Mouse (Mus musculus) urinary bladder, adult 18-20 months (tissue): ENCODE data around the gene Gm5767.

Source experiments
- DNase-seq, 2 experiments: peaks; one replicate each; pipeline ENCODE4 v3.0.0; 2022; ENCODE audit warnings: low spot score in 2 of 2, mixed read lengths in 2 of 2

Gm5767 gene

DNA sequence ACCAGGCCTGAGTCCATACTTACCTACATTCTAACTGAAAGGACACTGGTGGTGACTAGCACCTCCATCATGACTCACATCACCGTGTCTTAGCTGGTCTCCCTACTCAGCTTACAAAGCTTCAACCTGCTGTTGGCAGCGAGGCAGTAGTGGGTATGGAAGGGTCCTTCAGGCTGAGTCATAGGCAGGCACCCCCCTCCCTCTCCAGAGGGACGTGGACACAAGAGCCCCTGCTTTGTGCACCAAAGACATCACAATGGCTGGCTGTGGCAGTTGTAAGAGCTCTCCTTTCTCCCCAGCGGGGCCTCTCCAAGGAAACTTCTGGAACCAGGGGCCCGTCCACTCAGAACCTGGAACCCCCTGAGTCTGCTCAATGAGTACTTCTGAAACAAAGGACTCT lies at the start of gene Gm5767:
Gene Gm5767, plus strand, starts transcription at position 301 of the 400 bp plus-strand sequence.
- no peak for DNase-seq

DNA sequence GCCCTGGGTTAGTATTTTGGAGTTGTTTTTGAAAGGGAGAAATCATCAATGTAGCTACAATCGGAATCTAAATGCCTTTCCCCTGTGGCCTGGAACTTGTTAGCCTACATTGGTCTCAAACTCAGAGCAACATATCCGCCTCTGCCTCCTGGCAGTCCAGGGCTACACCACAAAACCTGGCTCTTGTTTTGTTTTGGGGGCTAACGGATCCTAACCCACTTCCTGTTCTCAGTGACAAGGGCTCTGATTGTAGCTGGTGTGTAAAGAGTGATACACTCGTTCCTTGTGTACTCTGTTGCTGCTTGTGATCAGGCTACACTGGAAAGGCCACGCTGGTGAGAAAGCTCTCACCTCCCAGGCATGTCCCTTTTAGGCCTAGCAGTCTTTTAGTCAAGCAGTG lies 49.1 kb upstream of the Gm5767 start:
- DNase-seq, result no peak

DNA sequence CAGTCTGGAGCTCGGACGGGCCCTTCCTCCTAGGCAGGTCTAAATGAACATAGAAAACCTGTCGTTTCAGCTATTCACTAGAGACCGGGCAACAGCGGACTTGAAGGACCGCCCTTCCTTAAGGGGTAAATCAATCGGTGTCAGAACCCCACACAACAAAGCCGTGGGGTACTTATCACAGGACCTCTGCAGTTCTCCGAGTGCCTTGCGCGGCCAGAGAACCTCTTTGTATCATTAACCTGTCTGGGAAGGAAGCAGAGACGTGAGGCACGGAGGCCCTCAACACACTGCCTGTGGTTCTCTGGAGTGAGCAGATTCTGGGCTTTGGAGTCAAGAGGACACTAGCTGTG lies 43.7 kb upstream of the Gm5767 start:
- no peak for DNase-seq

DNA sequence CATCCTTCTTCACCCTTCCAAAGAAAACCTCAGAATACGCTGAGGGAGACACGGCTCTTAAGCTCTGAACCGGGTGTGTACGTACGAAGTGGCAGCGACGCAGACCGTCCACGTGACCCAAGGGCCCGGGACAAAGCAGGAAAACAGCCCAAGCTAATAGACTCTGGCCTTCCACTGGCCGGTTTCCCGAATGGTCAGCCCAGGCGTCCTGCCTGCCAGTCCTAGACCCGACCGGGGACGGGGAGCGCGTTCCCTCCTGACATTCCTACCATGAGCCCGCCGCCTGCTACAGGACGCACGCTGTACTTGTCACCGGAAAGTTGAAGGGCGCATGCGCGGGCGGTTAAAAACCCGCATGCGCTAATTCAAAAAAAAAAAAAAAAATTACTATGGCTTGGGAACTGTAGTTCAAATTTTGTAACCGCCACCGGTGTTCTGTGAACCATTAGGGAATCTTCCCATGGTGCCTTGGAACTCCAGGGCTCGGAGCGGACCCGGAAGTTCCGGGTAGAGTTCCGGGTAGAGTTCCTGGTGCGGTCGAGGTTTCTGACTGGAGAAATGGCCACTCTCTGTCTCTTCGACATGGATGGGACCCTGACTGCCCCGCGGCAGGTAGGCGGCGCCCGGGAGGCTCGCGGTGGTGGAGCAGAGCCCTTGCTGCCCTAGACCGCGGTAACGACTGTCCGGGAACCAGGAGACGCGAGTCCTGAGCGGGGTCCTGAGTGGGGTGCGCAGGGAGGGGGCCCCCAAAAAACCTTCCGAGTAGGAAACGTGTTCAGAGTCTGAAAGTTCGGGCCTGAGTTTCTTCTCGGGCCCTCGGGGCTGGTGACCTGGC lies 43.1 kb upstream of the Gm5767 start, which contains the start of the genes Pmm2 and Tmem186:
Gene Pmm2, plus strand, starts transcription at position 458 of the 835 bp plus-strand sequence.
Gene Tmem186, minus strand, starts transcription at position 496 of the 835 bp plus-strand sequence.
- DNase-seq, result peak; percentile 71 to 74

DNA sequence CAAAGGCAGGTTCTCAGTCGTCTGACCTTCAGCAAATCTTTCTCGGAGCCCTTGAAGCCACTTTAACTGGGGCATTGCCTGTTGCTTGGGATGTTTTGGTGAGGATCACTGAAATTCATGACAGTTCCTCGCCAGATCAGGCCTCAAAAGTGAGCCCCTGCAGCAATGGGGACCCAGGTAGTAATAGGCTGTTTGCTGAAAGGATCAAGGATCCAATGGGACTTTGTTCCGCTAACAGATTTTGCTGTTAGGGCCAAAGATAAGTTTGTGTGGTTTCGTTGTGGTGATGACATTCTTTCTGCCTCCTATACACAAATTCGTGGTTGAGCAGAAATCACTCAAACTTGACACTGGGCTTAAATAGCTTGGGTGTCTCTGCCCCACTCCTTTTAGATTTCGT lies 42.4 kb upstream of the Gm5767 start:
- no peak for DNase-seq

DNA sequence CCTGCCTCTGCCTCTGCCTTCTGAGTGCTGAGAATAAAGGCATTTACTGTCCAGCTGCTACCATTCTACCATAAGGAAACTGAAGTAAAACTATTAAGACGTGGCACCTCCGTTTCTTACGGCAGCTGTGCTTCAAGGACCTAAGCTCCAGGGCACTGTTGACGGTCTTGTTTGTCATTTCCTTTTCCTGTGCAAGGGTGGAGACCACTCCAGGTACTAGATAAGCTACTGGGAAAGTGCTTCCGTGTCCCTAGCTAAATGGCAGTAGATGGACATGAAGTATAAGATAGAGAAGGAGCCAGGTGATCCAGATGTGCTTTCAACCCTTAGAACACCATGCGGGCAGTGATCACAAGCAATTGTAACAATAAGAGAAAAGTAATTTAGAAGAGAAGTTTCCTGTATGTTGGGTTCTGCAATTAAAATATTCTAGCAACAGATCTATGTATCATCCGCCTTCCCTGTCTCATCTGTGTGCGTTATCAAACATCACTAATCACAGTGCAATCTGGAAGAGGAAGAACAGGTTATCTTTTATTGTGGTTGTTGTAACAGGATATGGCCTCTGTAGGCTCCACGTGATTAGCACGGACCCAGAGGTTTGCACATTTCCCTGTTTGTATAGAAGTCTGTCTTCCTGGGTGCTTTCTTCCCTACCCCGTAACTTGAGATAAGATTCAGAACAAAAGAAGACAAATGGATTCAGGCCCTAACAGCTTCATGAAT lies 40.9 kb upstream of the Gm5767 start:
- no peak for DNase-seq

DNA sequence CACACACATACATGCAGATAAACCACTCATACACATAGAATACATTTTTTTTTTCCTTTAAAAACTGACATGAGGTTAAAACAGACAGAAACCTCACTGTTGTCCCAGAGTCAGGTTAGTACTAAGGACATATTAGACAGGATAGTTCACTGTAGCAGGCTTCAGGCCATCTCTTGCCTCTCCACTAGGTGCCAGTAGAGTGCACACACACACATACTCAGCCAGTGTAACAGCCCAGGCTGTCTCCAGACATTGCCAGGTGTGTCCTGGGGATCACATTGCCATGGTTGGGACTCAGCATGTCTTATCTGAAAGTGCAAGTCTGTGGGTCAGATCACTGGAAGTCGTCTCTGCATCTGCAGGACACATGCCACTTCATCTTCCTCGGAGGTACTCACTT lies 36.7 kb upstream of the Gm5767 start:
- DNase-seq, result no peak

DNA sequence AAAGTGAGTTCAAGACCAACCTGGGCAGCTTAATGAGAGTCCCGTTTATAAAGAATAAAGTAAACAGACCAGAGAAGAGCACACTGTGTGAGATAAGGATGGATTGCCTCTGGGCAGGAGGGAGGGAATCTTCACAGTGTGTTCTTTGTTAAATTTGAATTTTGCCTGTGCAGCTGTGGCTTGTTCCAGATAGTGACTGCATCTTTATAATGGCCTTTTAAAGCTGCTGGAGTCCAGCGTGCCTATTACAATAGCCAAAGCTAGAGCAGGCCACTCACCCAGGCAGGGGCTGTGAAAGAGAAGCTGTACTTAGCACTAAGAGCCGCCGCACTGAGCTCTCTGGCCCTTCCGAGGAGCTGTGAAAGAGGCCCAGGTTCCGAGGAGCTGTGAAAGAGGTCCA lies 35.0 kb upstream of the Gm5767 start:
- no peak for DNase-seq

DNA sequence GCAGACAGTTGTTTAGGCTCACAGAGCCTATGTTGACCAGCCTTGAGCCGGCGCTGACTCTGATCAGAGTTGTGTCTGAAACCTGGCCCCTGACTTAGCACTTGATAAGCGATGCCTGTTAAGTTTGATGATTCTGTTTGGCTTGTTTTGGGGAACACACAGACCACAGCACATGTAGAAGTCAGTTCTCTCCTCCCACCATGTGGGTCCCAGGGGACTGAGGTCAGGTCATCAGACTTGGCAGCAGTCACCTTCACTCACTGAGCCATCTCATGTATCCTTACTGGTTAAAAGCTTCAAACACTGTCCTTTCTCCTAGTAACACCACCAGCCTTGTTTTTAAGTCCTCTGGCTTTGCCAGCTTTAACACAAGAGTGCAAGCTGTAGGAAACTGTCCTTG lies 30.6 kb upstream of the Gm5767 start:
- no peak for DNase-seq

DNA sequence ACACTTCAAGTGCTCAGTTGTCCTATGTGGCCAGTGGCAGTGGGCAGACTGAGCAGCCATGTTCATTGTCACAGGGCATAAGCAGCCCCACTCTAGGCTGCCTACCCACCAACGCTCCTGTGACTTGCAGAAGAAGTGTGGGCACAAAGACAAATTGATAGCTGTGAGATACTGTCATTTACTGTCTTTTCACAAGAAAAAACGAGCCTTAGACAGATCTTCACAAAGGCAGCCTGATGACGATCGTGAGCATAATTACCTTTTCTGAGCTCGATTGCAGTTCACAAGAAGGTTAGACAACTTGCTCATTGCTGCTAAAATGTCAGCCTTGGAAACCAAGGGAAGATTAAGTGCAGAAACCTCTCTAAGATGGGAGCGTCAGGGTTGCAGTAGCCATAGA lies 25.5 kb upstream of the Gm5767 start:
- no peak for DNase-seq

DNA sequence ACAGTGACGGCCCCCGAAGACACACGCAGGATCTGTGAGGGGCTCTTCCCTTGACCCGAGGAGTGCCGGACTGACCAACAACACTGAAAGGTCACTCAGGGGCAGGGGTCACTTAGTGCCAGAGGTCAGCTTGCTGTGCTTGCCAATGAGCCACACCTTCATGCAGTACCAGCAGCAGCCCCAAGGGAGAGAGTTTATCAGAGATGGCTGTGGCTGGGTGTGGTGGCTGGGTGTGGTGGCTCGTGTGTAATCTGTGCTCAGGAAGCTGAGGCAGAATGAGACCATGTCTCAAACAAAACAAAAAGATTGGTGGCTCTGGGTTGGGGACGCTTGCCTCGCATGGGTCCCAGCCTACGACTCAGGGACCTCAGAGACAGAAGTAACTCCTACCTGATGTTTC lies 25.0 kb upstream of the Gm5767 start:
- no peak for DNase-seq

DNA sequence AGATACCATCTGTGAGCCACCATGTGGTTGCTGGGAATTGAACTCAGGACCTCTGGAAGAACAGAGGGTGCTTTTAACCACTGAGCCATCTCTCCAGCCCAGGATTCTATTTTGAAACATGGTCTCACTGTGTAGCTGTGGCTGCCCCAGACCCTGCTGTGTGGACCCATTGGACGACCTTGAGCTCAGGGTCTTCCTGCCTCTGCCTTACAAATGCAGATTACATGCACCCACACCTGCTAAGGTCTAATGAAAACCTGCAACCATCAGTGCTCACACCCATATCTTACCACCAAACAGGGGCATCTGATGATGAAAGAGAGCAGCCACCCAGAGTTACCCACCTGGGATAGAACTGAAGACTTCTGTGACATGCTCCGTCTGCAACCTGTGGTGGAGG lies 24.3 kb upstream of the Gm5767 start:
- DNase-seq, result no peak

DNA sequence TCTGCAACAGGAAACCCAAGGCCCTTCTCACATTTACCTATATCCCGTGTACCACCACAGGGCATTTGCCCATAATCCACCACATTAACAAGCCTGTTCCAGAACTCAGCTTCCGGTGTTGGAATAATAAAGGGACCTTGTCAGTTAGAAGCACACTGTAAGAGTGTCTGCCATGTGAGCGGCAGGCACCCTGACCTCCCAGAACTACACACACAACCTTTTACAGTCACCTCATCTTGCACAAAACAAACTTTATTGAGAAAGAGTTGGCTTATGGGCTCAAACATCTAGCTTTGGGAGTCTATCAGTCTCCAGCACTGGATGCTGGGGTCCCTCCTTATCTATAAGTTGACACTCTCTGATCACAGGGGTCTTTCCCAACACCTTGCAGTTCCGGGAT lies 22.2 kb upstream of the Gm5767 start:
- DNase-seq, result no peak

DNA sequence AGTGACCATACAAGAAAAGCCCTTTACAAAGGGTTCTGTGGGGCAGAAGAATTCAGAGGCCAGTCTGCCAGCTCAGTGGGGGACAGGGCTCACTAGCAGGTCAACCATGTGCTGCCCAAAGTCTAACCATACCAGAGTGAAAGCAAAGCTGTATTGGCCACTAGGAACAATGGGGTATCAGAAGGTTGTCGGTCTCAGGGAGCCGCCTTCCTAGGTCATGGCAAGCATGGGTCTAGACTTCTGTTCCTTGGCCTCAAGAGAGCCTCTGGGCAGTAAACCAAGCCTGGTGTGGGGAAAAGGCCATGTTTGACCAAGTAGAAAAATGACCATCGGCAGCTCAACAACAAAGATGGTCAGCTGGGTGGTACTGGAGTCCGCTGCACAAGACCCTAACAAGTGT lies 21.8 kb upstream of the Gm5767 start:
- DNase-seq, result no peak

DNA sequence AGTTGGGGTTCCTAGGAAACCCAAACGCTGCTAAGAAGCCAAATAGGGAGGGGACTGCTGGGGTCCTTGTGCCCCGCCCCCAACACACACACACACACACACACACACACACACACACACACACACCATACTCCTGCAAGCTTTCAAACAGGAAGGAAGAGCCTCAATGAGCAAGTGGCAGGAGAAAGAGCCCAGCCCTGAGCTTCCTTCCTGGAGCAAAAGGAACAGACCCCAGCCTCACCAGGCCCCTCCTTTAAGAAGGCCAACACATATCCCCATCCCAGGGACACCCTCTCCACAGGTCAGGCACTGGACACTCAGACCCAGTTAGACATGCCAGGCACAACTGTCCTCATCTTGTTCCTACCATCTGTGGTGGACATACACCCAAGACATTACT lies 17.5 kb upstream of the Gm5767 start:
- DNase-seq, result no peak

DNA sequence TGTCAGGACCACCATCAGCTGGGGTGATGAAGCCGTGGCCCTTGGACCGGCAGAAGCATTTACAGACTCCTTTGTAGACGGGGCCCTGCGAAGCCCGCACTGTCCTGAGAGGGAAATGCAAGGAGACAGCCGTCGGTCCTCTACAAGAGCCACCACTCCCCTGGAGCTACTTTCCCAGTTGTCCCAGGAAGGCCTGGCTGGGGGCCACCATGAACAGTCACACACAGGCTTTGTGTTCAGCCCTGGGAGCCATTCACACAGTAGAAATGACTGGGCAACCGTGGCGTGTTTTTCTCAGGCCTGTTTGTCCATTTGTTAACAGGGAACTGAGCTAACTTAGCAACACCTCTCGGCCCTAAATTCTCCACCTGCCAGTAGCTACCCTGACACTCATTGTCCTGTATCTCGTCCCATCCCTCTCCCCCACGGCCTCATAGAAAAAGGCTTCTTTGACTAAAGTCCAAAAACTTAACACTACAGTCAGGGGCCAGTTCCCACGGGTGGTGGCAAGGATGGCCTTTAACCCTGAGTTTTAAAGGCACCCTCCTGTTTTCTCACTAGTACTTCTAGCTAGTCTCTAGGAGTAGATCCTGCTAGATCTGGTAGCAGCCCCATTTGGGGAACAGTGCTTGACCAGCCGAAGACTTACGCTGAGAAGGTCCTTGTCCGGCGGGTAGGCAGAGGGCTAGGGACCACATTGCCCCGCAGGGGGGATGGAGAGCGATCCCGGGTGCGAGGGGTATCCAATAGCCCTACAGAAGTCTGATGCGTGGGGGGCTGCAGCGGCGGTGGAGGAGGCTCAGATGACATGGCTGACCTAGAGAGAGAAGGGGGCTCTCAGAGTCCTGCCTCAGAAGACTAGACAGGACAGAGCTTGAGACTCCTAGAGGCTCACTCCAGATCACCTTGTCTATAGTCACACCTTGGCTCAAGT lies 16.7 kb upstream of the Gm5767 start:
- no peak for DNase-seq

DNA sequence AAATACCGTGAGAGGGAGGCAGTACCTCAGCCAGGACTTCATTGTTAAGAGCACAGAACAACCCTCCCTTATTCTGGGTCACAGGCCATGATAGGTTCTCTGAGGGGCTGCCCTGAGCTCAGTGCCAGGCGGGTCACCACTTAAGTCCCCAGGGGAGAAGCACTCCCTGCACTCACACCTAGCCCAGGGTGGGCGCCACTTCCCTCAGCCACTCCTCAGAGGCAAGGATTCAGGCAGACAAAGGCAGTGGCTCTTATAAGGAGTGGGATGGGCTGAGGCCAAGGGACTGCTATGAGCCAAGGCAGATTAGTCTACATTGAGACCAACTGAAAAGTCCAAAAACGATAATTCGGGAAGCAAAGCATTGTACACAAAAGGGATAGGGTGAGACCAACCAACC lies 15.2 kb upstream of the Gm5767 start:
- no peak for DNase-seq

DNA sequence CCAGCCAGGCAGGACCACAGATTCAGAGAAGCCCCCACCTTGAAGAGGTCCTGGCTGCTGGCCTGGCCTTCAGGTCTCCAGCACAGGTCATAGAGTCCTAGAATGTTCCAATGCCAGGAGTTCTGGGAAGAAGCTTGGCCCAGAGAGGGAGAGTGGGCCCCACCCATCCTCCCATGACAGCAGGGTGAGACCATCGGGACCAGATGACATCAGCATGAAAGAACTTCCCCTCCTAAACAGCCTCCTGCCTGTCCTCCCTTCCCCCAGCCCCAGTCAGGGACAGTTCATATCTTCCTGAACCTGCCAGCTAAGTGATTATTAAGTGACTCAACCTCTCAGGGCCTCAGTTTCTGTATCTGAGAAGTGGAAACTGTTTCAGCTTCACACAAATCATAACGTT lies 14.1 kb upstream of the Gm5767 start:
- DNase-seq, result no peak

DNA sequence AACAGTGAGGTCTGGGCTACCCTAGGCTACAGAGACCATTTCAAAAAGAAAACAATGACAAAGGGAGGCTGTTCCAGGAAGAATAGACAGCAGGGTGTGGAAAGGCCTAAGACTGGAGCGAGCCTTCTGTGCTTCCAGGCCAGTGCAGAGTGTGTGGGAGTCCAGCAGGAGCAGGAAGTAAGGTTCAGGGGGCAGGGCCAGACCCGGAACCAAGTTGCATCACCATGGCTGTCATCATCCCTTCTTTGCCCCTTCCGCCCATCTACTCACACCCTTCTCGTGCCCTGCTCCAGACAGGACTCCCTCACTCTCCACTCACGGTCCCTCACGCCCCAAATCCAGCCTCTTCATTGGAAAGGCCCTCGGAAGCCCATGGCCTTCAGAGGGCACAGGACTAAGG lies 13.3 kb upstream of the Gm5767 start:
- DNase-seq, result no peak

DNA sequence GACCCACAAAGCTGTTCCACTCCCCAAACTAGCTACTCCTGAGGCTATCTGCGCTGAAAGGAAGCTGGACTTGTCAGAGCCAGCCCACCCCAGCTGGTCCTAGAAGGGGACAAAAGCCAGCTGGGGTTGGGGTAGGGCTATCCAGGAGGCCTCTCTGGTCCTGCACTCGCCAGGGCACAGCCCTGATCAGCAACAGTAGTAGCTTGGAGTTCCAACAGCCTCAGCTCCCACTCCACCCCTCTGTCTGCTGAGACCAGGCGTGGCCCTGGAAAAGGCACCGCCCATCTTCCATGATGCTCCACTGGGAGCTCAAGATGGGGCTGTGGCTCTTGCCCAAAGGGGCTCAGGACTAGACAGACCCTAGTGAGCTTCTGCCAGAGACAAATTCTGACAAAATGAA lies 12.8 kb upstream of the Gm5767 start:
- no peak for DNase-seq

DNA sequence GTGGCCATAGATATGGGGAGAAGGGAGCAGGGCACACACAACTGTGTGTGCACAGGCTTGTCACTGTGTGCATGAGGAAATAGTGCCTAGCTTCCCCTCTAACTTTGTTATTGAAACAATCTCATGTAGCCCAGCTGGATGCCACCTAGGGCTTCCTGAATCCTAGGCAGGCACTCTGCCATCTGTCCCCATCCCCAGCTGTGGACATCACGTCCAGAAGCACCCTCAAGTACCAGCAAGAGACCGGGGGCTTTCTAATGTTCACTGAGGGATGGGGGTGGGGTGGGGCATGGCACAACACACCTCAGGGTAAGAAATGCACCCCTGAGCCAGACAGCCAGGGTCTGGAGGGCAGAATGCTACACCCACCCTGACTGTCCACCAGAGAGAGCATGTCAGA lies 12.2 kb upstream of the Gm5767 start:
- no peak for DNase-seq

DNA sequence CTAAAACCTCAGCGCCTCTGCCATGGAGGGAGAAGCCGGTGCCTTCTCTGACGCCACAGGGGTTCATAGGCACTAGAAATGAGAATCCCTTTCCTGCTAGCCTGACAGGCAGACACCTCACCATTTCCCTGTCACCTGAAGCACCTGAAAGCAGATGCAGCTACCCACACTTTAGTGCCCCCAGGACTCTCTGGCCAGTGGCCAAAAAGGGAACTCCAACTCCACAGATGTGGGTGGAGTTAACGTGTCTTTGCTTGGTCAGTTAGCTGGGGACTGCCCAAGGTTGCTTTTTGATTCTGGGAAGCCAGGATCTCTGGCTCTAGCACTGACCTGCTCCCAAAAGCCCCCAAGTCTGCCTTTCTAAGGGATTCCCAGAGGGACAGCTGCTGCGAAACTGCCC lies 11.1 kb upstream of the Gm5767 start:
- no peak for DNase-seq
